Mouse (Mus musculus) gastrocnemius, adult 2 months (tissue): Measurements from ENCODE around the gene Cyld. TPM values are rescaled to one million over a fixed set of nuclear protein-coding genes. Genes with fewer than 3 reads are reported as not detected.

Source experiments
- DNase-seq: peaks from one replicate; pipeline ENCODE4 v3.0.0; 2022
- H3K27ac ChIP-seq: fragments of 200-600 bp; 2 replicates; pipeline ENCODE4 v1.8.1; 2022; ENCODE audit warnings: mild to moderate bottlenecking
- H3K4me3 ChIP-seq: fragments of 200-600 bp; 2 replicates; pipeline ENCODE4 v1.8.1; 2022; ENCODE audit warnings: mild to moderate bottlenecking, moderate library complexity
- CTCF ChIP-seq: fragments of 200-600 bp; IDR thresholded peaks from 2 replicates; pipeline ENCODE4 v1.8.1; 2022; ENCODE audit warnings: antibody characterized with exemption, mild to moderate bottlenecking, moderate library complexity
- intact Hi-C: fragments of 180-260 bp; cut with DNase I; formaldehyde crosslinking; loops from one replicate; pipeline ENCODE4 v1.15.1; 2025
- total RNA-seq, 2 experiments: library from RNA; stranded (reverse); gene quantifications; 2 replicates each; pipeline ENCODE4 v1.2.3; 2021

The Cyld gene
- total RNA-seq, 2 experiments from 2014 or later, result 18.1 to 22.5 TPM

GRCm38 (mm10) chr8:88671575-88671974, 25.3 kb upstream of the Cyld start:
- no peak overlapping the region for H3K27ac ChIP-seq
- TF ChIP-seq CTCF, result no peak
- no peak overlapping the region for H3K4me3 ChIP-seq
- DNase-seq, result no peak
- intact Hi-C loops, result no loop called here

GRCm38 (mm10) chr8:88673859-88674258, 23.0 kb upstream of the Cyld start:
- Histone ChIP-seq H3K27ac (no peak overlapping the region), H3K4me3 (no peak overlapping the region)
- DNase-seq, result no peak
- intact Hi-C loops, result no loop called here
- no peak for TF ChIP-seq CTCF

GRCm38 (mm10) chr8:88675372-88676165, 21.3 kb upstream of the Cyld start:
- intact Hi-C loops, result no loop called here
- DNase-seq, result no peak
- H3K27ac ChIP-seq, result no peak overlapping the region
- no peak overlapping the region for H3K4me3 ChIP-seq
- no peak for TF ChIP-seq CTCF

- H3K27ac ChIP-seq, result no peak overlapping the region
- no peak for TF ChIP-seq CTCF
- no peak overlapping the region for H3K4me3 ChIP-seq
- no peak for DNase-seq
- intact Hi-C loops, result no loop called here
These were observed 19.8 kb upstream of the Cyld start for GRCm38 (mm10) chr8:88677071-88677470.

GRCm38 (mm10) chr8:88680566-88680965, 16.3 kb upstream of the Cyld start:
- Histone ChIP-seq H3K4me3 (no peak overlapping the region), H3K27ac (no peak overlapping the region)
- no peak for DNase-seq
- intact Hi-C loops, result no loop called here
- TF ChIP-seq CTCF, result no peak

GRCm38 (mm10) chr8:88681046-88681445, 15.8 kb upstream of the Cyld start:
- Histone ChIP-seq H3K4me3 (no peak overlapping the region), H3K27ac (no peak overlapping the region)
- DNase-seq, result no peak
- intact Hi-C loops, result no loop called here
- no peak for TF ChIP-seq CTCF

GRCm38 (mm10) chr8:88683656-88684289, 13.1 kb upstream of the Cyld start:
- intact Hi-C loops, result no loop called here
- Histone ChIP-seq H3K4me3 (no peak overlapping the region), H3K27ac (no peak overlapping the region)
- no peak for TF ChIP-seq CTCF
- peak; percentile 34 for DNase-seq

- TF ChIP-seq CTCF, result no peak
These were observed 10.5 kb upstream of the Cyld start for GRCm38 (mm10) chr8:88686226-88686905.

GRCm38 (mm10) chr8:88686906-88687235, 10.0 kb upstream of the Cyld start:
- TF ChIP-seq CTCF, result no peak
- intact Hi-C loops, result no loop called here
- DNase-seq, result no peak
- H3K4me3 ChIP-seq, result no peak overlapping the region
- no peak overlapping the region for H3K27ac ChIP-seq

More at GRCm38 (mm10) chr8:88686226-88686905, 10.5 kb upstream of the Cyld start:
- intact Hi-C loops, result no loop called here
- H3K27ac ChIP-seq, result no peak overlapping the region
- no peak for DNase-seq
- H3K4me3 ChIP-seq, result no peak overlapping the region

GRCm38 (mm10) chr8:88689151-88689550, 7.7 kb upstream of the Cyld start:
- peak; percentile 42 for DNase-seq
- Histone ChIP-seq H3K4me3 (no peak overlapping the region), H3K27ac (no peak overlapping the region)
- intact Hi-C loops, result no loop called here
- no peak for TF ChIP-seq CTCF

- no peak overlapping the region for H3K27ac ChIP-seq
- intact Hi-C loops, result loop anchor here (10.0 kb wide), 1 partner anchor 425 kb away; no protein-coding TSS in a partner anchor
- no peak for DNase-seq
- H3K4me3 ChIP-seq, result no peak overlapping the region
- no peak for TF ChIP-seq CTCF
These were observed 6.9 kb upstream of the Cyld start for GRCm38 (mm10) chr8:88689891-88690290.

- DNase-seq, result no peak
- no peak overlapping the region for H3K4me3 ChIP-seq
- intact Hi-C loops, result loop anchor here (10.0 kb wide), 1 partner anchor 427 kb away; no protein-coding TSS in a partner anchor
- H3K27ac ChIP-seq, result no peak overlapping the region
- TF ChIP-seq CTCF, result no peak
These were observed 5.4 kb upstream of the Cyld start for GRCm38 (mm10) chr8:88691342-88691948.

GRCm38 (mm10) chr8:88691961-88692360, 4.9 kb upstream of the Cyld start:
- TF ChIP-seq CTCF, result no peak
- no peak for DNase-seq
- H3K27ac ChIP-seq, result no peak overlapping the region
- H3K4me3 ChIP-seq, result no peak overlapping the region
- intact Hi-C loops, result loop anchor here (10.0 kb wide), 1 partner anchor 427 kb away; no protein-coding TSS in a partner anchor
